Mouse (Mus musculus) forebrain, embryonic 10.5 days (tissue): ENCODE results near the gene Usp33. TPM values are rescaled to one million over a fixed set of nuclear protein-coding genes. Genes with fewer than 3 reads are reported as not detected.

Experiments used
- DNase-seq: peaks from one replicate; pipeline ENCODE4 v3.0.0-alpha.2; 2017; ENCODE audit warnings: low spot score; ENCODE audit errors: extremely low spot score
- H3K27ac ChIP-seq: fragments of 300-500 bp; sonication (generic); 2 replicates; pipeline ENCODE4 v1.5.1; 2016; ENCODE audit warnings: mild to moderate bottlenecking
- H3K27me3 ChIP-seq: fragments of 300-500 bp; sonication (generic); 2 replicates; pipeline ENCODE4 v1.6.1; 2016; ENCODE audit warnings: mild to moderate bottlenecking; ENCODE audit not compliant: poor library complexity, severe bottlenecking
- H3K36me3 ChIP-seq: fragments of 300-500 bp; sonication (generic); replicated peaks from 2 replicates; pipeline ENCODE4 v1.6.1; 2016; ENCODE audit warnings: mild to moderate bottlenecking, moderate library complexity
- H3K4me1 ChIP-seq: fragments of 300-500 bp; sonication (generic); 2 replicates; pipeline ENCODE4 v1.6.1; 2016
- H3K4me3 ChIP-seq: fragments of 300-500 bp; sonication (generic); 2 replicates; pipeline ENCODE4 v1.5.1; 2016; ENCODE audit warnings: mild to moderate bottlenecking, moderate library complexity
- H3K9me3 ChIP-seq: fragments of 300-500 bp; sonication (generic); 2 replicates; pipeline ENCODE4 v1.6.1; 2016; ENCODE audit warnings: mild to moderate bottlenecking, moderate library complexity
- WGBS: fragments of 180-500 bp; shearing (Covaris S2); methylation state at CpG from one replicate; pipeline ENCODE4 v1.1.7; 2016; 5-methylcytosine and 5-hydroxymethylcytosine counted together
- polyA plus RNA-seq: library from polyadenylated mRNA; unstranded; fragments of >200 nt; fragmentation: Nextera tagmentation; extraction: Ambion mirVana; gene quantifications from 2 replicates; pipeline ENCODE4 v1.2.1, GENCODE M21; 2016

Gene Usp33
- polyA plus RNA-seq, 1 experiment from 2014 or later, result 47.4 TPM

DNA sequence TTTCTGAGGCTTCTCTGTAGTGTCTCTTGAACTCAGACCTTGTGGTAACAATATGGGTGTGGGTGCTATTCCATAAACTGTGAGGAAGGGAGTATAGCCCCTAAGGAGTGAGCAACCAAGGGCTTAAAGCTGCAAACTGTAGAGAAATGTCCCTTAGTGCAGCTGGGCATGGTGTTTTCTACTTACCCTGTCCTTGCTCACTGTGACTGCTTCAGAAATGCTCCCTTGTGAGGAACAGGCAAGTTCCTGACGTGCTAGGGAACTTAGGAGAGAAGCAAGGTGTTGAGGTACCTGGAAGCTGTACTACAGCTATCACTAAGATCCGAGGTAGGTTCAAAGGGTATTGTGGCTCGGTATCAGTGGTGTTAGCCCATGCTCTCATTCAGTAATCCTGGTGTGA lies 4.2 kb downstream of the Usp33 start:
- 84% methylated on average over 3 of the region's 3 CpGs for WGBS
- peaks cover 28% of the 10 kb centered on the region for H3K4me1 ChIP-seq

DNA sequence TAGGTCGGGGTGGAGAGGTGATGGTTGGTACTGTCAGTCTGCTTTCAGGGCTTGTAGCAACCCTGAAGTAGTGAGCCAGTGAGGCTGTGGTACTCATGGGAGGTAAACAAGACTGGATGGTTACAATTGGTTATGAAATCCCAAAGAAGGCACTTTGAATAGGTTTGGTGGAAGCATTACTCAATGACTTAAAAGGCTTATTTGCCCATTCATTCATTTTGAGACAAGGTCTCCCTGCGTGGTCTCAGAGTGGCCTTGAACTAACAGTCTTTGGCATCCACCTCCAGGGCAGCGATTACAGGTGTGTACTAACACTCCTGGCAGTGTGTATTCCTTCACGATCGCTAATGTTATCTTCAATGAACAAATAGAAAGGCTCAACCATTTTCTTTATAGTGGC lies 4.7 kb downstream of the Usp33 start:
- no peaks in the 10 kb centered on the region for H3K9me3 ChIP-seq
- no peak overlapping the region for H3K4me3 ChIP-seq
- 90% methylated on average over 5 of the region's 5 CpGs for WGBS
- DNase-seq, result no peak
- H3K27me3 ChIP-seq, result no peaks in the 10 kb centered on the region
- peaks cover 6% of the 10 kb centered on the region; the same call in 1 of the 2 replicates for H3K36me3 ChIP-seq
- peaks cover 28% of the 10 kb centered on the region for H3K4me1 ChIP-seq
- no peak overlapping the region for H3K27ac ChIP-seq

More for the DNA sequence above, 4.2 kb downstream of the Usp33 start:
- H3K36me3 ChIP-seq, result peaks cover 6% of the 10 kb centered on the region; the same call in 1 of the 2 replicates
- no peak overlapping the region for H3K27ac ChIP-seq
- H3K9me3 ChIP-seq, result no peaks in the 10 kb centered on the region
- H3K27me3 ChIP-seq, result no peaks in the 10 kb centered on the region
- H3K4me3 ChIP-seq, result no peak overlapping the region
- no peak for DNase-seq

DNA sequence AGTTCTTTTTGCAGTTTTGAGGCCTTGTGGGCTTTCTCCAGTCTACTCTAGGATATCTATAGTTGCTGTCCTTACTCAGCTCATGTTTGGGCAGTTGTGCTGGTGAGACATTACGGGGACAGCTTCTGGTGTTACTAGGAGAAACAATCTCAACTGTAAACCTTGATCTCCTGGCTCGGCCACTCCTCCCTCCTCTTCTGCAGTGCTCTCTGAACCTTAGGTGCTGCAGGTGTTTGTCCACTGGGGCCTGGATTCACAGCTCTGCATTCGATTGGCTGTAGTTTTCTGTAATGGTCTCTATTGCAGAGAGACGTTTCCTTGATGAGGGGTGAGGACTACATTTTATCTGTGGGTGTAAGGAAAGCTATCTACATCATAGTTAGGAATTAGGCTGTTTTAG lies 6.0 kb downstream of the Usp33 start:
- WGBS, result 86% methylated on average over 4 of the region's 4 CpGs
- DNase-seq, result no peak

DNA sequence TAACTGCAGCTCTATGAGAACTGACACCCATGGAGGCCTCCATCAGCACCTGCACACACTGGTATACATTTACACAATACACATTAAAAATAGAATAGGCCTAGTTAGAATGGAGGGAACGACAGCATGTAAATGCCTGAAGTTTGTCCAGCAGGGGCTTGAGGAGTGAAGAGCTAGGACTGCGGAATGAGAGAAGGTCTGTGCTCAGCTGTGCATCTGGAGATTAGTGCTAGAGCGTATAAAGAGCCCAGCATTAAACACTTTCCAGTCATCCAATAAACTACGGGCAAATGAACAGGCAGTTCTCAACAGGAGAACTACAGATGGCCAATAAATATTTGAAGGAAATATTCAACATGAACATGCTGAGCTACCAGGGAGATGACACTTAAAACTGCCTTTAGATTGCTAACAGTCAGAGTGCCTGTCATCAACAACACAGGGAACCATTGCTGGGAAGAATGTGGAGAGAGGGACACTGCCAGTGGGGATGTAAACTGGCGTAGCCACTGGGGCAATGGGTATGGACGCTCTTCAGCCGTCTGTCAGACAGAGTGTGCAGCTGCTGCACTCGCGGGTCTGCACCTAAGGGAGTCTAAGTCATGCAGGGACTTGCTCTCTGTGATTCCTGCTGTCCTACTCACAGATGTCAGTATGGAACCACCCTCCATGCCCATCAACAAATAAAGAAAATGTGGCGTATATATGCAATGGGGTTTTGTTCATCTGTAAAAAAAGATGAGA lies 7.3 kb downstream of the Usp33 start:
- Histone ChIP-seq H3K36me3 (peaks cover 11% of the 10 kb centered on the region), H3K4me1 (peaks cover 13% of the 10 kb centered on the region), H3K9me3 (no peaks in the 10 kb centered on the region), H3K27me3 (no peaks in the 10 kb centered on the region), H3K27ac (no peak overlapping the region), H3K4me3 (no peak overlapping the region)
- DNase-seq, result no peak
- WGBS, result 87% methylated on average over 10 of the region's 10 CpGs

More for the DNA sequence above, 6.0 kb downstream of the Usp33 start:
- Histone ChIP-seq H3K9me3 (no peaks in the 10 kb centered on the region), H3K4me1 (peaks cover 21% of the 10 kb centered on the region), H3K36me3 (peaks cover 10% of the 10 kb centered on the region), H3K4me3 (no peak overlapping the region), H3K27ac (no peak overlapping the region), H3K27me3 (no peaks in the 10 kb centered on the region)

DNA sequence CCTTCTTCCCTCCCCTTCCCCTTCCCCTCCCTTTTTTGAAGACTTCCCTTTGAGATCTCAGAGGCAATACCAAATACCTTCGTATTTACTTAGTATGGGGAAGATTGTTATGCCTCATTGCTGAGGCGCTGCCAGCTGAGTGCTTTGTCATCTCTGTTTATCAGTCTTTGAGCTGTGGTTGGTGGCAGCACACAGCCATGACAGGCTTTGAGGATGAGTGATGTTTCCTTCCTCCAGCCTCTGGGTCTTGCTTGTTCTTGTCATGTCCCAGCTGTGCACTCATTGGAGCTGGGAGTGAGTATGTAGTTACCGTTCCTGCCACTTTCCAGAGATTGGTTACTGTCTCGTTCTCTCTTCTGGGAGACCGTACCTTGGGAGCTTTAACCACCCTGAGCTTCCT lies 9.1 kb downstream of the Usp33 start:
- H3K27me3 ChIP-seq, result no peaks in the 10 kb centered on the region

DNA sequence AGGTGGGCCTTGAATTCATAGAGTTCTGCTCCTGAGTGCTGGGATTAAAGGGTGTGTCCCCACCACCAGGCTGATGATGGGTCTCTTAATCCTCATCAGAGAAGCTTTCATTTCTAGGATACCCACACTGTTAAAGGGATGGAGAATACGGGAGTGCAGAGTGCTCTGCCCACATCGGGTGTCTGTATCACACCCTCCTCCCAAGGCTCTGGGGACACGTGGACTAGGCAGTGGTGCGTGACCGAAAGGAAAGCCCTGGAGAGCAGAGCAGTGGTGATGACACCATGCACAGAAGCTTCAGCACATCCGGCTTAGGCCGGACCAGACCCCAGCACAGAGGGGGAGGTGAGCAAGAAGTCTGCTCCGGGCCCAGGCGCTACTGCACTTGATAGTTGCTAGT lies 10.5 kb downstream of the Usp33 start:
- Histone ChIP-seq H3K4me1 (peaks cover 2% of the 10 kb centered on the region; the same call in 1 of the 2 replicates), H3K27me3 (no peaks in the 10 kb centered on the region), H3K9me3 (no peaks in the 10 kb centered on the region), H3K36me3 (peaks cover 35% of the 10 kb centered on the region), H3K4me3 (no peak overlapping the region), H3K27ac (no peak overlapping the region)
- DNase-seq, result no peak
- 89% methylated on average over 9 of the region's 9 CpGs for WGBS

More for the DNA sequence above, 9.1 kb downstream of the Usp33 start:
- Histone ChIP-seq H3K4me3 (no peak overlapping the region), H3K27ac (no peak overlapping the region), H3K4me1 (peaks cover 10% of the 10 kb centered on the region), H3K36me3 (peaks cover 21% of the 10 kb centered on the region), H3K9me3 (no peaks in the 10 kb centered on the region)
- no peak for DNase-seq
- WGBS, result 82% methylated on average over 5 of the region's 5 CpGs

DNA sequence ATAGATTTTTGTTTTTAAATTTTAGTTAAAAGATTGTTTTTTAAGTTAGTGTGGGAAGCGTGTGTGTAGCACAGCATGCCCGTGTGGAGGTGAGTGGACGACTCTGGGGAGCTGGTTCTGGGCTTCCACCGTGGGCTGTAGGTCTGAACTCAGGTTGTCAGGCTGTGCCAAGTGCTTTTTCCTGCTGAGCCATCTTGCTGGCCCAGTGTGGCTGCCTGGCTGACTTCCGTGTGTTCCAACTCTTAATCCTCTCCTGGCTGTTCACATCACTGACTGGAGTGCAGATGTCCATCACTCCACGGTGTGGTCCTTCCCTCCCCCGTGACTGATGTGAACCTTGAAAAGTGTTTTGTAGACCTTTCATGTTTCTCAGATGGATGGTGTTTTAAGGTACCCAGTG lies 12.9 kb downstream of the Usp33 start:
- no peak for DNase-seq
- Histone ChIP-seq H3K4me3 (no peak overlapping the region), H3K4me1 (no peaks in the 10 kb centered on the region), H3K27me3 (no peaks in the 10 kb centered on the region), H3K9me3 (no peaks in the 10 kb centered on the region), H3K27ac (no peak overlapping the region), H3K36me3 (peaks cover 59% of the 10 kb centered on the region)
- 89% methylated on average over 7 of the region's 7 CpGs for WGBS

DNA sequence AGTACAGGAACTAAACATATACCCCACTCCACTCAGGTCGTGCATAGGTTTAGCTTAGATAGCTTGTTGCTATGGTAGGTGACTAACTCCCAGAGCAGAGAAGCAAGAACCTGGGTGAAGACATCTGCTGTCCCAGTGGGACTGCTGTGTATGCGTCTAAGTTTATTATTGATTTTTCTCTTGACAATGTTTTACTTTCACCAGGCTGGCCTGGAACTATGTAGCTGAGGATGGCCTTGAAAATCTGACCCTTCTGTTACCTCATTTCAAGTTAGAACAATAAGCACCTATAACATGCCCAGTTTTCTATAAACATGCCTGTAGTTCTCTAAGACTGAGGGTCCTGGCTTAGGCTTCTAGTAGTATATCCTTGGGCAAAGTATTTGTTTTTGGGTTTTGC lies 17.9 kb downstream of the Usp33 start:
- Histone ChIP-seq H3K4me3 (no peak overlapping the region), H3K9me3 (no peaks in the 10 kb centered on the region), H3K27me3 (no peaks in the 10 kb centered on the region), H3K4me1 (no peaks in the 10 kb centered on the region), H3K36me3 (peaks cover 95% of the 10 kb centered on the region), H3K27ac (no peak overlapping the region)
- DNase-seq, result no peak
- WGBS, result 95% methylated on average over 2 of the region's 2 CpGs

DNA sequence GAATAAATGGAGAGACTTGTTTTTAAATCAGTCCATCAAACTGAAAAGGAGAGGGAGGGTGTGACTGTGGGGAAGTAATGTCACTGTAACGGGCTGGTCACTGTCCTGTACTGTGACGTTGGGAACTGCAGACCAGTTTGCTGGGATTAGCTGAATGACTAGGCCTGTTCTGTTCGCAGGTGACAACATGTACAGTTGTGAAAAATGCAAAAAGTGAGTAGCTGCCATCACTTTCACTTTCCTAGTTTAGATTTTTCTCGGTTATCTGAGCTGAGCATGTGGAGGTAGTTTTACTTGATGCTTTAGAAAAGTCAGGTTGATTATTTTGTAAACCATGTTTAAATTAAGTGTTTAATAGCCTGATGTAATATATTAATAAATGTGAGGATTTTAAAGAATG lies 29.8 kb downstream of the Usp33 start:
- no peaks in the 10 kb centered on the region for H3K4me1 ChIP-seq
- peaks cover 92% of the 10 kb centered on the region for H3K36me3 ChIP-seq
- DNase-seq, result no peak
- no peak overlapping the region for H3K4me3 ChIP-seq
- WGBS, result 90% methylated on average over 4 of the region's 4 CpGs
- H3K27ac ChIP-seq, result no peak overlapping the region
- H3K27me3 ChIP-seq, result no peaks in the 10 kb centered on the region
- H3K9me3 ChIP-seq, result no peaks in the 10 kb centered on the region

DNA sequence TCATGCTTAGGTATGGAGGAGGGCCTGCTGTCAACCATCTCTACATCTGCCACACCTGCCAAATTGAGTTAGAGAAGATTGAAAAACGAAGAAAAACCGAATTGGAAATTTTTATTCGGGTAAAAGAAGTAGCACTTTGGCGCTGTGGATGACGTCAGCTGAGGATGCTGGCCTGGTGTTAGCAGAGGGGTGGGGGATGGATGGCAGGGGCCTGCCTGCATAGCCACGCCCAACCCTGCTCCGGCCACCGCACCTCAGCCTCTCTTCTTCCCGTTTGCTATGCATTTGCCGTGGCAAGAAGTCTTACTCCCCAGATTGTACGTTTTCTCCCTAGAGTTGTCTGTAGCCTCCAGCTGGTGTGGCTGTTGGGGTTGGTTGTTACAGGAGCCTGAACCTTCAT lies 37.8 kb downstream of the Usp33 start:
- Histone ChIP-seq H3K9me3 (no peaks in the 10 kb centered on the region), H3K27me3 (no peaks in the 10 kb centered on the region), H3K4me1 (no peaks in the 10 kb centered on the region), H3K27ac (no peak overlapping the region), H3K36me3 (peaks cover 85% of the 10 kb centered on the region), H3K4me3 (no peak overlapping the region)
- WGBS, result 76% methylated on average over 11 of the region's 11 CpGs
- no peak for DNase-seq

DNA sequence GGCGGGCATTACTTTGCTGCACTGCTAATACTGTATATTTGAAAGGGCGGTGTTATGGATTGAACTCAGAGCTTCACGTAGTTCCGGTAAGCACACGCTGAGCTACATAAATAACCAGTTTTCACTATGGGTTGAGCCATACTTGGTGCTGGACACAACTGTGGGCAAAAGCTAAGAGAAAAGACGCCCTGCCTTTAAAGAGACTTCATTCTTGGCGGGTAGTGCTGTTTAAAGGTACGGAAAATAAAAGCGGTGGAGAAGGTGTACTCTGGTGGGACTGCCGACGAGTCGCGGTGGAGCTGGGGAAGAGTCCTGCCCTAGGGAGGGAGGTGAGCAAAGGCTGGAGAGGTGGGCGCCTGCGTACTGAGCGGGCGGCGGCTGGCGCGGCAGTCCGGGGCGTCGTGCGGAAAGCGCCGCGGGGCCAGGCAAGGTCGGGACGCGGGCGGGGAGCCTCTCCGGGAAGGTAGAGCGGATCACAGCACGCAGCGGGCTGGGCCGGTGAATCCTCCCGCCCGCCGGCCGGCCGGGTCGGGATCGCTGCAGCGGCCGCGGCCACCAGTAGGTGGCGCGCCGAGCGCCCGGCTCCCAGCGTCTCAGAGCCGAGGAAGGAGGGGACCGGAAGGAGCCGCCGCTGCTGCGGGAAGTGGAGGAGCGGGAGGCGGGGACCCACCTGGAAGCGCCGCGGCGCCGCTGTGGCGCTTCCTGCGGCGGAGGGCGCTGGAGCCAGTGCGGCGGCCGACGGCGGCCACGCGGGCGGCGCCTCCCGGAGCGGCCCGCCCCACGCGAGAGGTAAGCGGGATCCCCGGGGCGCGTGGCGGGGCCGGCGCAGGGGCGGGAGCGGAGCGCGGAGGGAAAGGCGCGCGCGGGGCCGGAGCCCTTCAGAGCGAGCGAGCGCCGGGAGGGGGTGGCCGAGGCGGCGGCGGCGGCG lies 49.3 kb downstream of the Usp33 start, which contains the start of gene Zzz3:
Gene Zzz3, plus strand, starts transcription at position 124 of the 928 bp plus-strand sequence.
- peak within 1 kb of the TSS; percentile 85 for H3K4me3 ChIP-seq
- under 1% methylated on average over 90 of the region's 108 CpGs for WGBS
- no peaks in the 10 kb centered on the region for H3K9me3 ChIP-seq
- H3K27me3 ChIP-seq, result no peaks in the 10 kb centered on the region
- peaks cover 51% of the 10 kb centered on the region for H3K36me3 ChIP-seq
- H3K4me1 ChIP-seq, result peaks cover 32% of the 10 kb centered on the region
- peak; percentile 90 for DNase-seq
- H3K27ac ChIP-seq, result peak within 1 kb of the TSS; percentile 99

DNA sequence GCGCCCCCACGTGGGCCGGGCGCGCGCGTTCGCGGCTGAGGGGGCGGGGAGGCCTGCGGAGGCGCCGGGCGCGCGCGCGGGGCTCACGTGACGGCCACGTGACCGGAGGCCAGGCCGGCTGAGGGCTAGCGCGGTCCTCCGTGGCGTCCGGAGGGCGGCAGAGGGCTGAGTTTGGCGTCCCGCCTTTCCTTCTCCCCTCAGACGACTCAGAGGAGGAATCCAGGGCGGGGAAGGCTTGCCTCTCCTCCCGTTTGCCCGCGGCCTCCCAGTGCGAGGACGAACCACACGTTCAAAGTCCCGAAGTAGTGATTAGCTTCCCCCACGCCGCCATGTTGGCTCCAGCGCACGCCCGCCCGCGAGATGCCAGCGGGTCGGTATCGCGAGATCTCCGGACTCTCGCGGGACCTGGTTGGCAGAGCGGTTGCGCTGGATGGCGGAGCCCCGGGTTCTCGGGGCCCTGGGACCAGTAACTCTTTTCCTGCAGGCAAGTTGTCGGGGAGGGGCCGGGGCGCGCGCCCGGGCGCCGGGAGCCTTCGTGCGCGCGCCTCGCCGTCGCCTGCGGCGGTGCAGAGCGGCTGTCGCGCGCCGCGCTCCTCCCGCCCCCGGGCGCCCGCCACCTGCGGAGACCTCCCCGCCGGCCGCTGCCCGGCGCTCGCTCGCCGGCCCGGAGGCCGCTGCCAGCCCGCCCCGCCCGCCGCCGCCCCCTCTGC lies 50.2 kb downstream of the Usp33 start:
- Histone ChIP-seq H3K36me3 (peaks cover 43% of the 10 kb centered on the region), H3K27ac (peak overlapping the region; percentile 99), H3K4me3 (peak overlapping the region; percentile 85), H3K27me3 (no peaks in the 10 kb centered on the region), H3K4me1 (peaks cover 32% of the 10 kb centered on the region), H3K9me3 (no peaks in the 10 kb centered on the region)
- WGBS, result under 1% methylated on average over 91 of the region's 102 CpGs
- peak; percentile 93 for DNase-seq
